Mouse (Mus musculus): ENCODE results near the gene Gas7.

Gas7 gene

GRCm38 (mm10) chr11:67721485-67721884 is 266.2 kb downstream of the Gas7 start:
- no peak for DNase-seq (ENCODE audit: low spot score in 2 of 2)

DNA sequence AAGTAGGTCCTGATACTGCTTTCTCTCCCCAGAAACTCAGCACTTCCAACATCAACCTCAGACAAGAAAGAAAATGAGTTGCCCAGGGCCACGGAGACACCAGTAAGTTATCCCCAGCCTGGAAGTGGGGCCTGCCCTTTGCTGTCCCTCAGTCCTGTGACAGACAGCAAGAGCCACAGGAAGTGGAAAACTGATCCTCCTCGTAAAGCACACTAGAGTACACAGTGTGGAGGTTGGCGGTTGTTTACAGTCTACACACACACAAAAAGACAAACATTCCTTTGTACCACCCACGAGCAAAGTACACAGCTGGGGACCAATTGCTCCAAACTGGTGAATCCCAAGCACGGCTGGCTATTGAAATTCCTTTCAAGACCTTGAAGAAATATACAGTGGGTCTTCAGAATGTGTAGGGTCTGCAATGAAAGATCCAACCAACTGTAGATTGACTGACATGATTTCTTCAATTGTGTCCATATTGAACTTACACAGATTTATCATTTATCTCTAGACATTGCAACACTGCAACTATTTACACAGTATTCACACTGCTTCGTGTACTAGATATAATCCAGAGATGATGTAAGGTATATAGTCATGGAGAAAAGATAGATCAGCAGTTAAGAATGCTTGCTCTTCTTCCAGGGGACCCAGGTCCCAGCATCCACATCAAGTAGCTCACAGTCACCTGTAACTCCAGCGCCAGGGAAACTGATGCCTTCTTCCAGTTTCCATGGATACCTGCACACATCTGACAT is 267.3 kb downstream of the Gas7 start:
- no peak for DNase-seq (ENCODE audit: low spot score in 2 of 2)

DNA sequence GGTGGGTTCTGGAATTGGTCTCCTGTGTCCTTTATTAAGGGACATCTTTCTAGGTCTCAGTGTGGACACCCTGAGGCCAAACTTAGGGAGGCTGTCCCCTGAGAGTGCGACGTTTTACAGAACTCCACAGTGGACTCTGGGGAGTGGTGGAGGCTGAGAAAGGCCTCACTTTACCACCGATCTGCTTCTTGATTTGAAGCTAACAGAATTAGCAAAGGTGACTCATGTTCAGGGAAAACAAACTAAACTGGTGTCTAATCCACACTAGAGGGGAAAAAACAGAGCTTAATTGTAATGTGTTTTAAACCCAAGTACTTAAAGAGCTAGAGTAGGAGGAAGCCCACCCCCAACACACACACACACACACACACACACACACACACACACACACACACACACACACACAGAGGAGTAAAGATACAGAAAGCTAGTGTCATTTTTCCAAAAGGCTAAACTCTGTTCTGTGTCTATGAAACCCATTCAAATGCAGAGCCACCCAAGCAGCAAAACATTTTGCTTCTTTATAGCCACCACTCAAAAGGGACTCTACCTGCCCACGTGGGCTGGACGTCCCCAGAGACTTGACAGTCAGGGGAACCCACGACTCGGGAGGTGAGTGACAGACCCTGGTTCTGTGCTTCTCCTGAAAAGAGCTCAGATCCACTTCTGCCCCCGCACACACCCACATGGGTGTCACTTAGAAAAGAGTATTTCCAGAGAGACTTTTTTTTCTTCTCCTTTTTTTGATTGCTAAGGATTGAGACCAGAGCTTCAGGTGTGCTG is 268.2 kb downstream of the Gas7 start:
- DNase-seq (ENCODE audit: low spot score in 2 of 2) = peak; percentile 33 to 60

DNA sequence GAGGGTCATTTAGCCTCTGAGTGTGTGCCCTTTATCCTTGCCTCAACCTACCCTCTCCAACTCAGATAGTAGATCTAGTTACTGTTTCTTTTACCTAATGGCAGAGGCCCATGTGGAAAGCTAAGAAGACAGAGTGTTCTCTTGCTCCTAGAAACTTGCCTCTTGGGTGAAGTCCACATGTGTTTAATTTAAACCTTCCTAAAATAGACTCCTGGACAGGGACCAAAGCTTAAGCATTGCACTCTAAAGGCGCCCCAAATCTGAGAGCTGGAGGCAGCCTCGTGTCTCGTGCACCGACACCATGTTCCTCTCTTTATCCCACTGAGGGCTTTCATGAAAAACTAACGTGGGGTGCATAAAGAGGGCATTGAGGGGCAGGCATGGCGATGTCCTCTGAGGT is 271.9 kb downstream of the Gas7 start:
- no peak for DNase-seq (ENCODE audit: low spot score in 2 of 2)

GRCm38 (mm10) chr11:67728726-67729125 is 273.5 kb downstream of the Gas7 start:
- DNase-seq (ENCODE audit: low spot score in 2 of 2) = no peak

DNA sequence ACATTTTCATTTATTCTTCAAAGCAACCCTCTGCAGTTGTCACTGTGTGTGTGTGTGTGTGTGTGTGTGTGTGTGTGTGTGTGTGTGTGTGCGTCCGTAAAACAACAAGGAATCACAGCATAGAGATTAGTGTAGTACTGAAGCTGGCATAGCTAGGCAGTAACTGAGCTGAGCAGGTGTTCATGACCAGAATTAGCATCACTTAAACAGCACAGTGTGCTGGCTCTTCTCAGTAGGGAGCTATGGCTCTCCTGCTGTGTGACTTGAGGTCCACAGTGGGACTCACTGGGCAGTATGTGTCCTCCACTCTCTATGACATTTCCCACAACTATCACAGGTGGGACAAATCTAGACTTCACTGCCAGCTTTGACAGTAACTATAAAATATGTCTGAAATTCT is 275.8 kb downstream of the Gas7 start:
- DNase-seq (ENCODE audit: low spot score in 2 of 2) = no peak

GRCm38 (mm10) chr11:67733726-67734125 is 278.5 kb downstream of the Gas7 start:
- DNase-seq (ENCODE audit: low spot score in 2 of 2) = no peak

DNA sequence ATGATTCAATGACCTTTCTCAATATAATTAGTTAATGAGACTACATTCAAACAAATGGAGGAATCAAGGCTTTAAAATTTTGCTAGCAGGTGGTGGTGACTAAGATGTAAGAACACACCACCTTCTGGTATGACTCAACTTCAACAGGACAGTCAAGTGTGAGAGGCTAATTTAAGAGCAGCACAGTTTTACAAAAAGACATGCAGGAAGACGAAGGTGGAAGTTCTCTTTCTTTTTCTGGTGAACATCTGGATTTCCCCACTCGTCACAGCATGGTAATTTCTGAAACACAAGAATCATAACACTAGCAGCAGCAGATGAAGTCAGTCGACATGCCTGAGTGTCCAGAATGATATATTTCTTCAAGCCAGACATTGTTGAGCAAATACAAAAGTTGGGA is 279.4 kb downstream of the Gas7 start:
- no peak for DNase-seq (ENCODE audit: low spot score in 2 of 2)

- DNase-seq (ENCODE audit: low spot score in 2 of 2) = no peak
Measured at GRCm38 (mm10) chr11:67738345-67738744, 283.1 kb downstream of the Gas7 start.

All from frontal cortex, postnatal 14 days (tissue).